Mouse (Mus musculus): Measurements from ENCODE around the gene Pxmp2. TPM values are rescaled to one million over a fixed set of nuclear protein-coding genes. Genes with fewer than 3 reads are reported as not detected.

Gene Pxmp2
- polyA plus RNA-seq (2012; rRNA removed), result 5.2 and 6.8 TPM in 2 replicates

DNA sequence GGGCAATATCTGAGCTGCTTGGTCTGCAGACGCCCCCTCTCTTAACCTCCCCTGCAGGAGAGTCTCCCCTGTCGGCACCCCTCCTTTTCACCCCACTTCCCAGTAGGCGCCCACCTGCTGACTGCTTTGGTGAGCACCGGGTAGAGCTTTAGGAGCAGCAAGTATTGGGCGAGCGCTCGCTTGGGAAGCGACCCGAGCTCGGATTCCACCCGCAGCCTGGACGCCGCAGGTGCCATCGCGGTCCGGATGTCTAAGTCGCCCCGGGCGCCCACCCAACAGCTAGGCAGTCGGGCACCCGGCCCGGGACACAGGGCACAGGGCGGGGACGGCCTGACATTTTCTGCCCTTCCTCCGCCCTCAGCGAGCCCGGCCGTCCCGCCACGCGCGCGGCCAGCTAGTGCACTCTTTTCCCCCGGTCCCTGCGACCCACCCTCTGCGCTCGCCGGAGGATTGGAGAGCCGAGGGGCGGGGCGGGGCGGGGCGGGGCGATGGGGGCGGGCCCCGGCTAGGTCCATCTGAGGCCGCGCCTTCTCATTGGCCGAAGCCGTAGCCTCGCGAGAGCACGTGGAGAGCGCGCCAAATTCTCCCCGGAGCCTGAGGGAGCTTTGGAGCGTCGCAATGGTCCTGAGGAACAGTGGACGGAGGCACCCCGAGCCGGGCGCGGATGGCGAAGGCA, at the start of gene Pxmp2, which contains the start of gene Pole:
Gene Pxmp2, minus strand, starts transcription at position 417 of the 676 bp plus-strand sequence.
Gene Pole, plus strand, starts transcription at position 537 of the 676 bp plus-strand sequence.

DNA sequence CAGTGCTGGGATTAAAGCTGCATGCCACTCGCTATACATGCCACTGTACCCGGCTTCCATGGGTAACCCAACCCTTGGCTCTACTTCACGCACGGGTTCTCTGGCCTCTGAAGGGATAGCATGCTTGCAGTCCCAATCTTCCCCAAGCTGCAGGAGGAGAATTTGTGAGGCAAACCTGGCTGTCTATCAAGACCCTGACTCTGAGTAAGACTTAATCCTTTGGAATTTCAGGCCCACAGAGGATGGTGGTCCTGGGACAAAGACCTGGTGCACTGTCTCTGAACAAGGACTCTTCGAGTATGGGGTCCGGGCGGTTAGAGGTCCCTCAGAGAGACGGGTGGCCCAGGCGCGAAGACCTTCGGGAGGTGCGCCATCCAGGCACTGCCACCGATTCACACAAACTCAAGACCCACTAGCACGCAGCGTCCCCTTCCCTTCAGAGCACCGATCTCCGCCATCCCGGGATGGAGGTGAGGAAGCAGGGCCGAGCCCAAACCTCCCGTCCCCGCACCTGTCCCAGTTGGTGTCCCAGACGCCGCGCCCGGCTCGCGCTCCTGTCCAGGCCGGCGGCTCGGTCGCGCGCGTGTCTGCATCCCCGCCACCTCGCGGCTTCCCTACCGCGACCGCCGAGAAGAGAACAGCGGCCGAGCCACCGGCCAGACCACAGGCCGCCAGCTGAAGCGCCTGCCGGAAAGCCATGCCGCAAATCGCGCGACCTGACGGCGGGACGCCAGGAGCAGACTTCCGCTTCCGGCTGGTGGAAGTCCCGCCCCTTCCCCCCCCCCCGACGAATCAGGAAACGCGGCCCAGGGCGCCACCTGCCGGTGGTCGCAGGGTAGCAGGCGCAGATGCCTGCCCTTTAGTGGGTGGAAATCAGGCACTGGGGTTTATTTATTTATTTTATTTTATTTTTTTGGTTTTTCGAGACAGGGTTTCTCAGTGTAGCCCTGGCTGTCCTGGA, 16.6 kb downstream of the Pxmp2 start, which contains the start of gene Pgam5:
Gene Pgam5, minus strand, starts transcription at position 773 of the 961 bp plus-strand sequence.

DNA sequence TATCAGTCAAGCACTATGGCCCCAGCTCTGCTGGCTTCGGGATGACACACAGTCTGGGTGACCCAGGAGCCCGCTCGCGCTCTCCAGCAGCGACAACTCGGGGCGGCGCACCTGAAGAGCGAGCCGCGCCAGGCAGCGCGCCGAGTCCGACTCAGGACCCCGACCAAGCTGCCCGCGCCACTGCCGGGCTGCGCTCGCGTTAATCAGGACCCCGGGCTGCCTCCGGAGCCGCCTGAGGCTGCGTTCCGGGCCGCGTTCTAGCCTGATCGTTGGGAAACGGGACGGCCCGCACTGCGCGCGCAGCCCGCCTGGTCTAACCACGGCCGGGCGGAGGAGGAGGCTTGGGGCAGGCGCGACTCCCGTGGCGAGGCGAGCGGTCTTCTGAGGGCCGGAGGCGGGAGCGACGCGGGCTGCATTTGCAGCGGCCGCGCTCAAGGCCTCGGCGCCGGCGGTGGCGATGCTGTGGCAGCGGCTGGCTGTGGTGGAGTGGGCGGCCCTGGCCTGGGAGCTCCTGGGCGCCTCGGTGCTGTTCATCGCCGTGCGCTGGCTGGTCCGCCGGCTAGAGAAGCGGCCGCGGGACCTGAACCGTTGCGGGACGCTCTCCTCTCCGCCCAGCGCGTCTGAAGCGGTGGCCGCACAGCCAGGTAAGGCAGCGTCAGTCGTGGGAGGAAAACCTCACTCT, 55.1 kb downstream of the Pxmp2 start, which contains the start of gene Ankle2:
Gene Ankle2, plus strand, starts transcription at position 225 of the 682 bp plus-strand sequence.

Other genes starting within 250 kb of the Pxmp2 start
- gene Gm17655, start 213.7 kb downstream of the Pxmp2 start, polyA plus RNA-seq (2012; rRNA removed), result 0.79 and 1.5 TPM in 2 replicates
- gene Gm35315, start 191.8 kb downstream of the Pxmp2 start, polyA plus RNA-seq (2012; rRNA removed), result 0.67 and 0.71 TPM in 2 replicates
- 8.8 and 9.1 TPM in 2 replicates for gene Plcxd1, start 186.2 kb downstream of the Pxmp2 start, polyA plus RNA-seq (2012; rRNA removed)
- gene Gtpbp6, start 178.0 kb downstream of the Pxmp2 start, polyA plus RNA-seq (2012; rRNA removed), result 220 and 234 TPM in 2 replicates
- 9.3 and 9.8 TPM in 2 replicates for gene Zfp605, start 176.1 kb downstream of the Pxmp2 start, polyA plus RNA-seq (2012; rRNA removed)
- gene Chfr, start 150.3 kb downstream of the Pxmp2 start, polyA plus RNA-seq (2012; rRNA removed), result 105 and 112 TPM in 2 replicates
- 18.7 and 20.3 TPM in 2 replicates for gene Golga3, start 109.5 kb downstream of the Pxmp2 start, polyA plus RNA-seq (2012; rRNA removed)
- 17.2 and 19.1 TPM in 2 replicates for gene Ankle2, start 55.2 kb downstream of the Pxmp2 start, polyA plus RNA-seq (2012; rRNA removed)
- 56.2 and 59.1 TPM in 2 replicates for gene Pgam5, start 16.3 kb downstream of the Pxmp2 start, polyA plus RNA-seq (2012; rRNA removed)
- gene Pole, start 120 bp upstream of the Pxmp2 start, polyA plus RNA-seq (2012; rRNA removed), result 7.8 and 8.8 TPM in 2 replicates
- gene P2rx2, start 57.0 kb upstream of the Pxmp2 start, polyA plus RNA-seq (2012; rRNA removed), result 20.4 and 21.6 TPM in 2 replicates
- gene Lrcol1, start 58.5 kb upstream of the Pxmp2 start, polyA plus RNA-seq (2012; rRNA removed), result not detected in 2 replicates
- gene Fbrsl1, start 162.3 kb upstream of the Pxmp2 start, polyA plus RNA-seq (2012; rRNA removed), result 35.2 and 42.5 TPM in 2 replicates